Mouse (Mus musculus) urinary bladder, adult 2 months (tissue): ENCODE measurements around the gene Gm27021. TPM values are rescaled to one million over a fixed set of nuclear protein-coding genes. Genes with fewer than 3 reads are reported as not detected.
"Not testable (repeated sequence)": the region's sequence is repeated elsewhere in the genome, so short reads cannot be mapped to it uniquely, and the experiment has no call there.

Source experiments
- DNase-seq: peaks from one replicate; pipeline ENCODE4 v3.0.0; 2022; ENCODE audit warnings: low spot score
- polyA plus RNA-seq: library from polyadenylated mRNA; depleted of rRNA; stranded (reverse); fragments of >200 nt; gene quantifications from 2 replicates; pipeline ENCODE4 v1.2.3, GENCODE M21; 2012

Gm27021 gene
- polyA plus RNA-seq, 1 experiment, result 0.23 TPM

DNA sequence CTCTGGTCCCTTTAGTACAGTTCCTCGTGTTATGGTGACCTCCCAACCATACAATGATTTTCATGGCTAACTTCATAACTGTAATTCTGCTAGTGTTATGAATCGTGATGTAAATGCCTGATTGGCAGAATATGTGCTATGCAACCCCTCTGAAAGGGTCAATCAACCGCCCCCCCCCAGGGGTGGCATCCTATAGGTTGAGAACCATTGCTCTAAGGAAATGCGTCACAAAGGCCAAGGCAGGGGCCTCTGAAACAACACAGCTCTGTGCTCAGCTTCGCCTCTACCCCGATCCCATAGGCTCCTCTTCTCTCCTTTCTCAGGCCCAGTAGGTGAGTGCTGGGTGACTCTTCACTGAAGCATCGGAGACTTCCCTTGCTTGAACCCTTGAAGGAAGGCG, 17.7 kb upstream of the Gm27021 start:
- DNase-seq, result no peak

DNA sequence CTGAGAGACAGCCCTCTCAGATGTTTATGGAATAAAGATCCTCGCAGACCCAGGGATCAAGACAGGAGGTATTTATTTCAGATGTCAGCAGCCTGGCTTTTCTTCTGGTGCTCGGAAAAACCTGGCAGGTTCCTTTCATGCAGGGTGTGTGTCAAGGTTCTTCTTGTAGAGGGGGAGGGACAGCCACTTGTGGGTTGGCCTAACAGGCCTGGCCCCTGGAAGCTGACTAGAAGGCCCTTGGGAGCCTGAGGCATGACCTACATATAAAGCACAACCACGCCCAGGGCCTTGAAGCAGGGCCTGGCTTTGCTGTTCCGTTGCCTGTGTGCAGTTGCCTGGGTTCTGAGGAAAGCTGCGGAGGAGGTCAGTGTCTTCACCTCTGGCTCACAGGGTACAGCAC, 17.2 kb upstream of the Gm27021 start:
- DNase-seq, result no peak

- no peak for DNase-seq
Measured at GRCm38 (mm10) chr8:120684082-120684481, 16.2 kb upstream of the Gm27021 start.

DNA sequence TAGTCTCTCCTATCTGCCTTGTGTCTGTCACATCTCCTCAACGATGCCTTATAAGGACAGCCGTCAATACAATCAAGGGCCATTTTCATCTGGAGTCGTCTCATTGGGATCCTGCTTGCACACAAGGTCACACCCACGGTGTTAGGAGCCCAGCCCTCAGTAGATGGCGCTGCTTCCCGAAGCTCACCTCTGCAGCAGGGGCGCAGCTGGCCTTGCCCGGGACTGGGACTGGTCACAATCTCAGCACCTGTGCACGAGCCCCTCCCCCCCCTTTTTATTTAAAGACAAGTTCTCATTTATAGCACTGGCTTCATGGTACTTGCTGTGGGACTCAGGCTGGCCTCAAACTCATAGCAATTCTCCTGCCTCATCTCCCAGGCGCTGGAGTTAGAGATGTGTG, 15.7 kb upstream of the Gm27021 start:
- peak; percentile 53 for DNase-seq

GRCm38 (mm10) chr8:120681113-120681512, 13.2 kb upstream of the Gm27021 start:
- DNase-seq, result no peak

DNA sequence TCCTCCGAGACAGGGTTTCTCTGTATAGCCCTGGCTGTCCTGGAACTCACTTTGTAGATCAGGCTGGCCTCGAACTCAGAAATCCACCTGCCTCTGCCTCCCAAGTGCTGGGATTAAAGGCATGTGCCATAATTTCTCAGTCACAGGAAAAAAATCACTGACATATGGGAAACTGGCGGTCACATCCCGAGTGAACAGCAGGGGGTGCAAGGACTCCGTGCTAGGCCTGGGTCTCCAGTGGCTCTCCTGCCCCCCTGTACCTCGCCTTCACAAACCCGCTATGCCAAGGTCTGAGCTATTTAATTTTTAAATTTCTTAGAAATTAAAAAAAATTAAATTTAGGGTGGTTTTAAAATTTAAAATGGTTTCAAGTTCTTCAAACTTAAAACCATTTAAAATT, 12.5 kb upstream of the Gm27021 start:
- not testable (repeated sequence) for DNase-seq

DNA sequence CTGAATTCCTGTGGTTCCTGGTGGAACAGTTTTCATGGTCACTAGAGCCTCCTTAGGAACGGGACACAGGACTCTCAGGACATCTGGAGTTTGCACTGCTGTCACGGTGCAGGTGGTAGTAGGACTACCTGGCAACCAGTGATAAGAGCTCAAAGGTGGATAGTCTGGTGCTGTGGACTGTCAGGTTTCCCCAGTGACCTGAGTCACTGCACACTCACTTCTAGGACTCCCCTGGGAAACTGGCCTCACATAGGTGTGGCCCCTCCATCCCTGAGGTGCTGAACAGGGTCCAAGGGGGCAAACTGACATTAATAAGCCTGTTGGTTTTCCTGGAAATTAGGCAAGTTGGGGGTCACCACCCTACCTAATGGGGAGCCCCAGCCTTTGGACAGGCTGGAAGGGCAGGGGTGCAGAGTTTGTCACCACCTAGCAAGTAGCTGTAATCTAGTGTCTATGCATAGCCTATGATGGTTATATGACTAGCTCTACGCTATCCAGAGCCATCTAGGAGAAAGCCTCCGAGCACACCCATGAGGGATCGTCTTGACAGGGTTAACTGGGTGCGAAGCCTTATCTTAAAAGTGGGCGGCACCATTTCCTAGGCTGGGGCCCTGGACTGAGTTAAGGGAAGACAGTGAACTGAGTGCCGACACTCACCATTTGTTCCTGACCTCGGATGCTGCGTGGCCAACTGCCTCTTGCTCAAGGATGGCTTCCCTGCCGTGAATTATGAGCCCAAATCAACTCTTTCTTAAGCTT, 11.9 kb upstream of the Gm27021 start:
- no peak for DNase-seq

- peak; percentile 70 for DNase-seq
Measured at GRCm38 (mm10) chr8:120678447-120678846, 10.6 kb upstream of the Gm27021 start.

DNA sequence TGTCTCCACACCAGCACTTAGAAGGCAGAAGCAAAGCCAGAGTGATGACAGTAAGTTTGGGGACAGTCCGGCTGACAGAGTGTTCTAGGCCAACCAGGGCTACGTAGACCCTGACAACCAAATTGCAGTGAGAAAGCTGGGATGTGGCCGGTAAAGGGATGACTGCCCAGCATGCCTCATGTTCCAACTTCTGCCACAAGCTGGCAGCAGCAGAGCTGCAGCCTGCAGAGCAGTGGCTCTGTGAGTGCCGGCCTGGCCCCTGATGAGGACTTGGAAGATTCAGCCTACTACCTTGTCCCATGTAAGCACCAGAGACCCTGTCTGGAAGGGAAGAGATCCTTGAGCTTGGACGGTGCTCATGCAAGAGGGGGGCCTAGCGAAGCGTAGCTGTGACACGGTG, 7.8 kb upstream of the Gm27021 start:
- no peak for DNase-seq

DNA sequence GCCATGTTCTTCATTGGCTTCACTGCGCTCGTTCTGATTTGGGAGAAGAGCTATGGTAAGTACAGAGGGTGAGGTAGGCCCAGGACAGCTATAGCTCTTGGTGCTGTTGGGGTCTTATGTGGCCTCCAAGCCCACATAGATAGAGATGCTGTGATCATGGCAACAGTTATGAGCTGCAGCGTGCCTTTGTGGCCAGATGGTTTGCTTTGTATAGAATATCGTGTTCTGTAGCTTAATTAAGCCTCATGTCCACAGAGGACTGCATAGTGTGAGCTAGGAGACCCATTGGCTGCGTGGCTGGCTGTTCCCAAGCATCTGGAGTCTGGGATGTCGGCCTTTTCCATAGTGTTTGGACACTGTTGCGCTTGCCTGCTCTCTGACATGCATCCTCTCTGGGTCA, 5.4 kb upstream of the Gm27021 start:
- no peak for DNase-seq

GRCm38 (mm10) chr8:120672626-120673229, 4.8 kb upstream of the Gm27021 start:
- DNase-seq, result no peak

- DNase-seq, result no peak
Measured at GRCm38 (mm10) chr8:120671775-120672174, 3.9 kb upstream of the Gm27021 start.

DNA sequence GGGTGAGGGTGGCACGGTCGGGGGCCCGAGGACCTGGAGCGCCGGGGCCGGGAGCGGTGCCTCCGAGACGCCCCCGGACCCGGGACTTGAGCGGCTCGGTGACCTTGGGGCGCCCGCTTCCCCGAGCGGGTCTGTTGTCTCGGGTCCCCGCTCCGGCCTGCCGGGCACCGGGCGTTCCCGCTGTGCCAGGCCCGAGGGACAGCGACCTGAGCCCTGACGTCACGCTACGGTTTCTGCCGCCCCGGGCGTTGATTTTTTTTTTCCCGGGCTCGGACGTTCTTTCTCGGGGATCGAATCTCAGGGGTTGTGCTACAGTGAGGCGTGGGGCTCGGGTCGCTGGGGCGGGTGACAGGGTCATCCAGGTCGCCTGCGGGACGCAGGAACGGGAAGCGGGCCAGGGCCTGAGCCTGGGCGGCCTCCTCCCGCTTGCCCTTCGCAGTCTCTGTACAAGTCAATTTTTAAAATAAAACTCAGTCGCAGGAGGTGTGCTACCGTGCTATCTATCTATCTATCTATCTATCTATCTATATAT, 561 bp upstream of the Gm27021 start, which contains the start of gene Emc8:
Gene Emc8 (minus strand): TSS at position 200 of the 532 bp plus-strand sequence.
- no peak for DNase-seq

- no peak for DNase-seq
Measured at GRCm38 (mm10) chr8:120666807-120667470, 940 bp downstream of the Gm27021 start.

DNA sequence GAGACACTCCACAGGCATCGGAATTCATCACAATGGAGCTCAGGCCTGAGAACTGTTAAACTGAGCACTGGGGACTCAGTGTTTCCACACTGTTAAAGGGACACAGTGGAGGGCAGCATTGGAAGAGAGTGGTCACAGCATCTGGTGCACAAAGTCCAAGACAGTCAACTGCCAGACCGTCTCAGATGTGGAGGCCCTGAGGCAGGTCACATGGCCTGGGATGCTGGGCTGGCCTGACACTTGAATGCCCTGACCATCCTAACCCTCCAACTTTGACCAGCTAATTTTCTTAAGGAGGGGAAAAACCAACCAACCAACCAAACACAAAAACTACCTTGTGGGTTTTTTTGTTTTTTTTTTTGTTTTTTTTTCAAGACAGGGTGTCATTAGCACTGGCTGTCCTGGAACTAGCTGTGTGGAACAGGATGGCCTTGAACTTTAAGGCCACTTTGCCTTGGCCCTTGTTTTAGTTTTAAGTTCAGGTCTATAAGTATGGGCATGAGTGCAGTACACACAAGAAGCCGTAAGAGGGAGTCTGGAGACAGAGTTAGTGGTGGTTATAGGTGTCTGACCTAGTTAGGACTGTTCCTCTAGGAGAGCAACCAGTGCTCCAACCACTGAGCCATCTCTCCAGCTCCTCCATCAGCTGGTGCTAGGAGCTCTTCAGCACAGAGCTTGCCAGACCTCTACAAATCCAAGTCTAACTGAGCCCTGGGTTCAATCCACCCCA, 2.0 kb downstream of the Gm27021 start:
- DNase-seq, result no peak

DNA sequence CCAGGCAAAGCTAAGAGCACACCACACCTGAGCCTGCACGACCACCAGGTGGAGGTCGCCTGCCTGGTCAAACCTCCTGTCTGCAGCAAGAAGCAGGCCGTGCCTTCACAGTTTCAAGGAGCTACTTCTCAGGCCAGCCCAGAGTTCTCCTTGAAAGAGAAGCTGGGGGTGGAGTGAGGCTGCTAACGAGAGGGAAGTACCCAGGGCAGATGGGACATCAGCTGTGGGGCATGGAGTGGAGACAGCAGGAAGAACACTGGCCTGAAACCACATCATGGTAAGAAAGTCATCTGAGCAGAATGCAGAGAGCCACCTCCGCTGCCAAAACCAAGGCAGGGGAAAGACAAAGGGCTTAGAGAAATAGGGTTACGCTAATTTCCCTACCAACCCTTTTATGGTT, 3.3 kb downstream of the Gm27021 start:
- DNase-seq, result no peak

- no peak for DNase-seq
Measured at GRCm38 (mm10) chr8:120657415-120657814, 10.5 kb downstream of the Gm27021 start.

DNA sequence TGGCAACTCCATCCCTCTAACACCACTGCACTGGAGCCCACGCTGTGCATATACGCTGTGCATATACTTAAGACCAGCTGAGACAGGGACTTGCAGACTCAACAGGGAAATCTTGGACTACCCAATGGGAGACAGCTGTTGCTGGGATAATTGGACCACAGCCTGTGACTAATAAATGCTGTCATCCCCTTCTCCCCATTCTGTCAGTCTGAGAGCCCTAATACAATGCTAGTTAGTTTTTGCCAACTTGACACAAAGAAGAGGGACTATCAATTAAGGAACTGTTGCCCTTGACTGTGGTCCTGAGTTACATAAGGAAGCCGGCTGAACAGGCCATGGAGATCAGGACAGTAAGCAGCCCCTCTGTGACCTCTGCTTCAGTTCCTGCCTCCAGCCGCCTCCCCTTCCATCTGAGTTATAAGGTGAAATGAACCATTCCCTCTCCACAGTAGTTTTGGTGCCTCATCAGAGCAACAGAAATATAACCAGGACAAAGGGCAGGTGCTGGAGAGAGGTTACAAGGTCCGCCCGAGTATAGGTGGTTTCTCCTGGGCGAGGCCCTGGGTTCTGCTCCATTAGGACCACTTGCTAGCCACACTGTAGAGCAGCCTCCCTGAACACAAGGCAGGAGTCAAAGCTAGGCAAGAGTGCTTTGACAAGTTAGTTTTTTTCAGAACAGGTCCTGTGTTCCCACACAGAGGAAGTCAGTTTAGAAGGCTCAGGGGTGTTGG, 11.4 kb downstream of the Gm27021 start:
- DNase-seq, result no peak

- DNase-seq, result no peak
Measured at GRCm38 (mm10) chr8:120647532-120647931, 20.3 kb downstream of the Gm27021 start, which contains the start of gene 1190005I06Rik. Gene 1190005I06Rik (minus strand): TSS chr8:120647632.

DNA sequence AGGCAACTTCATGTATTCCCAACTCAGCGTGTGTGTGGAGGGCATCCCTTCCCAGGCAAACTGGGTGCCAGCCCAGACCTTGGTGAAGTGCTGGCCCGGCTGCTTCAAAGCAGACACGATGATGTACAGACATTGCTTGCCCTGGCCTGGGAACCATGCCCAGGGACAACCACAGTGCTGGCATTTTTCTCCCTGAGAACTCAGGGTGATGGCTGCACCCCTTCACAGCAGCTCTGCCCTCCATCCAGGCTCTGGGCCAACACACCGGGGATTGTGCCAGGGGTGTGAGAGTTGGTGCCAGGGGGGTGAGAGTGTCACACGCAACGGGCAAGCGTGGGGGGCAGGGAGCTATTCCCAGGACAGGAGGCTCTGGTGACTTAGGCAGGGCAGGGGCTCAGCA, 23.2 kb downstream of the Gm27021 start:
- DNase-seq, result peak; percentile 52

DNA sequence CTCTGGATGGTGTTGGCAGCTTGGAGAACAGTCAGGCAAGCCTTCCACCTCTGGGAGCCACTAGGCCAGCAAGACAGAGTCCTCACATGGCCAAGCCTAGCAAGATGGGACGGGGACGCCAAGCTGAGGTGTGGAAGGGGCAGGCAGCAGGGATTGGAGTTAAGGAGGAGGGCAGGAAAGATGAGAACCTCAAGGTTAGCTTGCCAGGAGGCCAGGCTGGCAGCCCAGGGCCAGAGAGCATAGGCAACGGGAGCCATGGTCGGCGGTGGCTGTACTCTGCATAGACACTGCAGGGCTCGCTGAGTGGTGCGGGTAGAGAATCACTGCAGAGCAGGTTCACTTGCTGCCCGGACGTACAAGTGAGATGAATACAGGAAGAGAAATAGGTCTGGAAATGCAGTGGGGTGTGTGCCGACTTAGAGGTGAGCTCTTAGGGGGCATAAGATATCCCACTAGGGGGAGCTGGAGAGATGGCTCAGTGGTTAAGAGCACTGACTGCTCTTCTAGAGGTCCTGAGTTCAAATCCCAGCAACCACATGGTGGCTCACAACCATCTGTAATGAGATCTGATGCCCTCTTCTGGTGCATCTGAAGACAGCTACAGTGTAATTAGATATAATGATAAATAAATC, 25.7 kb downstream of the Gm27021 start:
- DNase-seq, result no peak
